Mouse (Mus musculus) heart, adult 9 months (tissue): ENCODE results near the gene Gm5580.
A peak's percentile ranks its signal among the peaks of the same experiment; 100 is the strongest.
"Not testable (repeated sequence)": the region's sequence is repeated elsewhere in the genome, so short reads cannot be mapped to it uniquely, and the experiment has no call there.

Experiments used
- DNase-seq, 2 experiments: peaks; one replicate each; pipeline ENCODE4 v3.0.0; 2022; ENCODE audit warnings: low spot score in 2 of 2

The Gm5580 gene

DNA sequence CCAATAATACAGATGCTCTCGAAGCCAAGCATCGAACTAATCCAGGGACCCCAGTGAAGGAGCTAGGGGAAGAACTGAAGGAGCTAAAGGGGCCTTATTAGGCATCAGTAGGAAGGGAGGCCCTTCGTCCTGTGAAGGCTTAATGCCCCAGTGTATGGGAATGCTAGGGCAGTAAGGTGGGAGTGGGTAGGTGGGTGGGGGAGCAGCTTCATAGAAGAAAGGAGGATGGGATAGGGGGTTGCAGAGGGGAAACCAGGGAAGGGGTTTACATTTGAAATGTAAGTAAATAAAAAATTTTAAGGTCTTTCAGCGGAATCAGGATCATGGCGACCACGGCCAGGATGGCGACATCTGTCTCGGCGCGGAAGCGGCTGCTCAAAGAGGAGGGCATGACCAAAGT is at the start of gene Gm5580:
TSS of gene Gm5580 (plus strand) at position 301 of the 400 bp plus-strand sequence.
- not testable (repeated sequence) for DNase-seq

DNA sequence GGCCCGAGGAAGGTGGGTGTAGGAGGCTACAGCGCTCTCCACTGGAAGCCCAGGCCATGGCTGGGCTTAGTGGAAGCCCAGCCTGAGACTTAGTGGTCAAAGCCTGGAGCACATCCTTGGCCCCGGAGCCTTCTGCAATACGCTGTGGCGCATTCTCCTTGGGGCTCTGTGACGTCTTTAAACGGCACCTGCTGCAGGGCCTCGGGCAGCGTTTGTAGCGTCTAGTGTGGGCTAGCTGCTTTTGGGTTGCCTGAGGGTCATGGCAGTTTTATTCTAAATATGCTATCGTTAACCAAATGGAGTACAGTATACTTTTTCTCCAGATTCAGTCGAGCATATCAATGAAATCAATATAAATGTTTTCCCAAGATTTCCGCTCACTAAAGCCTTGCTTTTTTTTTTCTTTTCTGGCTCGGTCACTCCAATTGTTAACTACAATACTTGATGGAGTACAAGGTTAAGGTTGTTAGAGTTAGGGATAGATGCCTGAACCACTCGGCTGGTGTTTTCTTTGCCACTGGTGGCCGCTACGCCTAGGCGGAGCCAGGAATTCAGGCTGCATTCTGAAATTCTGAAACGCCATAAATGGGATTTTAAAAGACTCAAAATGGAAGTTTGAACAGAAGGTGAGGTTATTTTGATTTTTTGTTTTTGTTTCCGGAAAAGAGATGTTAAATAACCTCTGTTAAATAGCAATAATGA is 44.5 kb upstream of the Gm5580 start, which contains the start of gene Olfr212:
TSS of gene Olfr212 (plus strand) at position 215 of the 702 bp plus-strand sequence.
- DNase-seq = not testable (repeated sequence)

DNA sequence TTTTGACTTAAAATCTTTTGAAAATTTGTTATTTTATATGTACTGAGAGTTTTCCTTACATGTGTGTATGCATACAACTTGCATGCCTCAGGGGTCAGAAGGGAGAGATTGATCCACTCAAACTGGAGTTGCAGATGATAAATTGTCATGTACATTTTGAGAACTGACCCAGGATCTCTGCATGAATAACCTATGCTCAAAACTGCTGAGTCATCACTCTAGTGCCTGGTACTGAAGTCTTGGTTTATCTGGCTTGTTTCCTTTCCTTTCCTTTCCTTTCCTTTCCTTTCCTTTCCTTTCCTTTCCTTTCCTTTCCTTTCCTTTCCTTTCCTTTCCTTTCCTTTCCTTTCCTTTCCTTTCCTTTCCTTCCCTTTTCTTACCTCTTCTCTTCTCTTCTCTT is 36.1 kb upstream of the Gm5580 start:
- DNase-seq = no peak

DNA sequence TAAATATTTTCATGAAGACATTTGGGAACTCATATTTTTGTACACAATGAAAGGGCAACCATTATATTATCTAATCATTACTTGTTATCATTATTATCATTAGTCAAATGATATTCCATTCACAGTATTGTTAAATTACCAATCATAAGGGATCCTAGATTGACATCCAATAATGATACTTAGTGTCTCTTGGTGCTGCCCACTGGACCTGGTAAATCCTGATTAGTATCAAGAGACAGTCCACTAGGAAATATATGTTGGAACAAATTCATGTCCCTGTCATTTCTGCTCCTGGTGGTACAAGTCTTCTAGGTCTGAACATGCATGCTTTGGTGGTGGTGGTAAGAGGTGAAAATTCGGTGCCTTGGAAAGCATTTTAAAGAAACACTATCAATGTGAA is 12.8 kb upstream of the Gm5580 start, which contains the start of gene Olfr213:
TSS of gene Olfr213 (plus strand) at position 301 of the 400 bp plus-strand sequence.
- no peak for DNase-seq

DNA sequence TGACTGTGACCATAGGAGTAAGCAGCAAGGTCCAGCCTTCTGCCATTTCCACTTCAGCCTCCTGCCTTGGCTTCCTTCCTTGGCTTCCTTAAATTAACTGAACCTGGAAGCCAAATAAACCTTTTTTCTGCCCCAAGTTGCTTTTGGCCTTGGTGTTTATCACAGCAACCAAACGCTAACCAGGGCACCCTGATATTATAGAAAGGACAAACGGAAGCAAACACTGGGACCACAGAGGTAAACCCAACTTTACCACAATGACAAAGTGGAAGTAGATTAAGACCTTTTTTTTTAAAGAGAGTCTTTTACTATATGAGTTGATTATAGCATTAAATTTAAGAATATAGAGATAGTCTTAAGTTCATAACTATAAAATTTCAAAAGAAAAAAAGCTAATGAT is 8.4 kb upstream of the Gm5580 start:
- DNase-seq = no peak

DNA sequence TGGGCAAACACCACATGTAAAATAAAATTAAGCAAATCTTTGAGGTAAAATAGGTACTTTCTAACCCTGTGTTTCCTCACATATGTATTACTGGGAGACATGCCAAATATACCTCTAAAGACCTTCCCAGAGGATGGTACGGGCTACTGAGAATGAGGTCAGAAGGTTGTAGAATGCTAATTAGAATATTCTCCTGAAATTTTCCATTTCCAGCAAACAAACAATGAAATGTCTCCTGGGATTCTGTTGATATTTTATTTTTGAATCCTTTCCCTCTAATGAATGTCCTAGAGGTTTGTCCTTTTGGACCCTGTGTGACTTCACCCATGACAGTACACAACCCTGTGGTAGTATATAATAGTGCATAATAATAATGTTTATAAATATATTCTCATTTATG is 3.0 kb downstream of the Gm5580 start, which contains the start of gene Olfr214:
TSS of gene Olfr214 (plus strand) at position 301 of the 400 bp plus-strand sequence.
- no peak for DNase-seq

DNA sequence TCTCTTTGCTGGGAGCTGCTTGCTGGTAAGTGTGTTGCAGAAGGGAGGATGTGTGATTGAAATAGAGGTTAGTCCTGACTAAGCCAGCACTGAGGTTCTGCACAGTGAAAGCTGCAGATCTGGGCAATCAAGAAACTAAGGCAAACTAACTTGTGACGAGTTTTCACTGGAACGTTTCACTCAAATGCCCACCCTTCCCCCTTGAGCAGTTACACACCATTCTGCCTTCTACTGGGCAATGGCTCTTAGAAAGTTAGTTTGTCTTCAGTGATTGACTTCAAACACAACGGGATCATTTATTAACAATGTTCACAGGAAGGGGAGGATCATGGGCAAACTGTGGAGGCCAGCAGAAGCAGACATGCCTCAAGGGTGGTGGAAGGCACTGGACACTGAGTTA is 4.0 kb downstream of the Gm5580 start:
- no peak for DNase-seq

DNA sequence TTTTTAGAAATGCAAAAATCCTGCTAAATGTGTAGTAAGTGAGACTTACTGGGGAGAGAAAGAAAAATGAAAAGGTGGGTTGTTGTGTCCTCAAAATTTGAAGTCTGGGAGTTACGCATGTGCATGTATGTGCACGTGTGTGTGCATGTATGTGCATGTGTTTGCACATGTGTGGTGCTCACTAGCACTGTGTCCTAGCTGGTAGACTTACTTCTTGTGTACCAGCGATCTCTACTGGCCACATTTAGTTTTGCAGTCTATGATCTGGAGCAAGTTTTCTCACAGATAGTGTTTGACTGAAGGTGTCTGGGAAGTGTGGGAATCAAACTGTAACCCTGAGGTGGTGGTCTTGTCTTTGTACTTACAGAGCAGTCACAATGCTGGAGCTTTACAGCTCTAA is 18.9 kb downstream of the Gm5580 start:
- DNase-seq = peak; percentile 6 to 31

DNA sequence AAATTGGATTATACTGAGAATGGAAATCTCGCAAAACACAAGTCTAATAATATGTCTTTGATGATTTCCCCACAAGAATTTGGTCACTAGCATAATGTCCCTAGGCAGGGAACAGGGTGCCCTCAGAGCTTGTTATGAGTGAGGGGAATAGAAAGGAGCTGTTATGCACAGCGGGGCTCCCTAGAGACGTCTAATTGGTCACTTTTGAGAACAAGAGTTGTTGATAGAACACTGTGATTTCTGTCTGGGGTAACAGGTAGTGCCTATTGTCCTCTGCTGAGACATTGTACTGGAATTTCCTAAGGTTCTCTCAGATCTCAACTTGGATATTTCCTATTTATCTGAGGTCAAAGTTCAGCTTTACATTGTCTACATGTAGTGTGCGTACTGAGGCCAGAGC is 33.2 kb downstream of the Gm5580 start, which contains the start of gene Olfr215:
TSS of gene Olfr215 (minus strand) at position 101 of the 400 bp plus-strand sequence.
- no peak for DNase-seq

DNA sequence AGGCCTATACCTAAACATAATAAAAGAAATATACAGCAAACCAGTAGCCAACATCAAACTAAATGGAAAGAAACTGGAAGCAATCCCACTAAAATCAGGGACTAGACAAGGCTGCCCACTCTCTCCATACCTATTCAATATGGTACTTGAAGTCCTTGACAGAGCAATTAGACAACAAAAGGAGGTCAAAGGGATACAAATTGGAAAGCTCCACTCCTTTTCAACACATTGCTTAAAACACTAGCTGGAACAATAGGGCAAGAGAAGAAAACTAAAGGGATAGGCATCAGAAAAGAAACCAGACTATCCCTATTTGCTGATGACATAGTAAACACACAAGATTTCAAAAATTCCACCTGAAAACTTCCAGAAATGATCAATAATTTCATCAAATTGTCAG is 50.0 kb downstream of the Gm5580 start:
- DNase-seq = not testable (repeated sequence)
